Mouse (Mus musculus) liver, adult 10 weeks (tissue): ENCODE results near the gene Map4k5. TPM values are rescaled to one million over a fixed set of nuclear protein-coding genes. Genes with fewer than 3 reads are reported as not detected.

Experiments used
- polyA plus RNA-seq: library from polyadenylated mRNA; stranded (reverse); fragments of 350-450 nt; fragmentation: Illumina TruSeq; extraction: RNeasy Lipid Tissue Mini Kit (QIAGEN cat#74804); gene quantifications from one replicate; pipeline ENCODE4 v1.2.3, GENCODE M21; 2014; ENCODE audit warnings: low read depth, low replicate concordance

Map4k5 gene
- 20.3 TPM for polyA plus RNA-seq

GRCm38 (mm10) chr12:69892371-69893251 lies at the start of gene Map4k5, which contains the start of gene Atl1:
Map4k5 (minus strand) TSS chr12:69893200.
Atl1 (plus strand) TSS chr12:69892614.

GRCm38 (mm10) chr12:69790530-69791505 lies 102.2 kb downstream of the Map4k5 start, which contains the start of gene Cdkl1:
Cdkl1 (minus strand) TSS chr12:69791267.

Other genes starting within 250 kb of the Map4k5 start
- gene Sos2, start 211.3 kb downstream of the Map4k5 start, polyA plus RNA-seq: 18.7 TPM
- gene L2hgdh, start 168.3 kb downstream of the Map4k5 start, polyA plus RNA-seq: 45.6 TPM
- gene Atp5s, start 168.2 kb downstream of the Map4k5 start, polyA plus RNA-seq: 14.4 TPM
- gene Cdkl1, start 101.9 kb downstream of the Map4k5 start, polyA plus RNA-seq: 0.45 TPM
- 1.5 TPM for gene Atl1, start 586 bp downstream of the Map4k5 start, polyA plus RNA-seq
- gene Sav1, start 93.8 kb upstream of the Map4k5 start, polyA plus RNA-seq: 26.0 TPM
- gene Nin, start 220.5 kb upstream of the Map4k5 start, polyA plus RNA-seq: 1.2 TPM